Mouse (Mus musculus) embryo, embryonic 10 days (tissue): ENCODE data around the gene Mrpl4.

ENCODE experiments used
- DNase-seq: peaks from one replicate; pipeline ENCODE4 v3.0.0-alpha.2; 2015; ENCODE audit warnings: low spot score

Gene Mrpl4

GRCm38 (mm10) chr9:21002627-21003551, at the start of gene Mrpl4:
Gene Mrpl4 (plus strand): TSS chr9:21002738.
- DNase-seq = peak; percentile 96

- no peak for DNase-seq
These were observed 45.5 kb upstream of the Mrpl4 start for GRCm38 (mm10) chr9:20956989-20957388.

GRCm38 (mm10) chr9:20959430-20959938, 43.1 kb upstream of the Mrpl4 start, which contains the start of gene Dnmt1:
Gene Dnmt1 (minus strand): TSS chr9:20959888.
- no peak for DNase-seq

GRCm38 (mm10) chr9:20961557-20961956, 41.0 kb upstream of the Mrpl4 start:
- no peak for DNase-seq

GRCm38 (mm10) chr9:20965606-20966005, 36.9 kb upstream of the Mrpl4 start:
- DNase-seq = no peak

- DNase-seq = no peak
These were observed 36.5 kb upstream of the Mrpl4 start for GRCm38 (mm10) chr9:20966008-20966407.

- DNase-seq = no peak
These were observed 35.8 kb upstream of the Mrpl4 start for GRCm38 (mm10) chr9:20966747-20967146.

GRCm38 (mm10) chr9:20971751-20972140, 30.8 kb upstream of the Mrpl4 start:
- DNase-seq = no peak

GRCm38 (mm10) chr9:20972141-20972992, 30.2 kb upstream of the Mrpl4 start:
- DNase-seq = peak; percentile 61

GRCm38 (mm10) chr9:20973001-20973681, 29.4 kb upstream of the Mrpl4 start:
- DNase-seq = no peak

- DNase-seq = no peak
These were observed 28.9 kb upstream of the Mrpl4 start for GRCm38 (mm10) chr9:20973682-20974075.

GRCm38 (mm10) chr9:20975431-20976215, 26.9 kb upstream of the Mrpl4 start:
- DNase-seq = peak; percentile 86

GRCm38 (mm10) chr9:20976216-20976960, 26.1 kb upstream of the Mrpl4 start, which contains the start of gene S1pr2:
Gene S1pr2 (minus strand): TSS chr9:20976781.
- peak; percentile 92 for DNase-seq

- DNase-seq = peak; percentile 62
These were observed 25.4 kb upstream of the Mrpl4 start for GRCm38 (mm10) chr9:20976961-20977689.

GRCm38 (mm10) chr9:20978409-20979095, 24.0 kb upstream of the Mrpl4 start:
- DNase-seq = no peak

- no peak for DNase-seq
These were observed 23.4 kb upstream of the Mrpl4 start for GRCm38 (mm10) chr9:20979181-20979580.

GRCm38 (mm10) chr9:20979769-20980168, 22.8 kb upstream of the Mrpl4 start:
- no peak for DNase-seq

GRCm38 (mm10) chr9:20982171-20982570, 20.4 kb upstream of the Mrpl4 start:
- DNase-seq = no peak

GRCm38 (mm10) chr9:20983169-20983568, 19.4 kb upstream of the Mrpl4 start:
- DNase-seq = no peak
